Mouse (Mus musculus) embryonic facial prominence, embryonic 12.5 days (tissue): ENCODE measurements around the gene Oprd1. TPM values are rescaled to one million over a fixed set of nuclear protein-coding genes. Genes with fewer than 3 reads are reported as not detected.
A peak's percentile ranks its signal among the peaks of the same experiment; 100 is the strongest.

Experiments
- ATAC-seq: fragments of 200-750 bp; cut with Nextera tagmentation; 2 replicates; pipeline ENCODE4 v1.8.0; 2017; ENCODE audit not compliant: insufficient number of reproducible peaks, insufficient read depth, low FRiP score, low TSS enrichment
- H3K27ac ChIP-seq: fragments of 300-500 bp; sonication (generic); 2 replicates; pipeline ENCODE4 v1.5.1; 2016; ENCODE audit warnings: mild to moderate bottlenecking
- H3K27me3 ChIP-seq: fragments of 300-500 bp; sonication (generic); 2 replicates; pipeline ENCODE4 v1.6.1; 2016; ENCODE audit warnings: mild to moderate bottlenecking, moderate library complexity
- H3K36me3 ChIP-seq: fragments of 300-500 bp; sonication (generic); 2 replicates; pipeline ENCODE4 v1.6.1; 2016; ENCODE audit warnings: mild to moderate bottlenecking
- H3K4me1 ChIP-seq: fragments of 300-500 bp; sonication (generic); 2 replicates; pipeline ENCODE4 v1.6.1; 2016
- H3K4me2 ChIP-seq: fragments of 300-500 bp; sonication (generic); replicated peaks from 2 replicates; pipeline ENCODE4 v1.6.1; 2016; ENCODE audit warnings: mild to moderate bottlenecking, moderate library complexity
- H3K4me3 ChIP-seq: fragments of 300-500 bp; sonication (generic); 2 replicates; pipeline ENCODE4 v1.5.1; 2016; ENCODE audit warnings: mild to moderate bottlenecking
- H3K9ac ChIP-seq: fragments of 300-500 bp; sonication (generic); 2 replicates; pipeline ENCODE4 v1.6.1; 2016; ENCODE audit warnings: mild to moderate bottlenecking, moderate library complexity
- H3K9me3 ChIP-seq: fragments of 300-500 bp; sonication (generic); 2 replicates; pipeline ENCODE4 v1.6.1; 2016; ENCODE audit warnings: mild to moderate bottlenecking, moderate library complexity
- WGBS: fragments of 180-500 bp; shearing (Covaris S2); methylation state at CpG from one replicate; pipeline ENCODE4 v1.1.7; 2016; 5-methylcytosine and 5-hydroxymethylcytosine counted together
- polyA plus RNA-seq: library from polyadenylated mRNA; unstranded; fragments of >200 nt; fragmentation: Nextera tagmentation; extraction: Ambion mirVana; gene quantifications from 2 replicates; pipeline ENCODE4 v1.2.1, GENCODE M21; 2016

The Oprd1 gene
- polyA plus RNA-seq, 1 experiment from 2014 or later: 0.52 TPM

DNA sequence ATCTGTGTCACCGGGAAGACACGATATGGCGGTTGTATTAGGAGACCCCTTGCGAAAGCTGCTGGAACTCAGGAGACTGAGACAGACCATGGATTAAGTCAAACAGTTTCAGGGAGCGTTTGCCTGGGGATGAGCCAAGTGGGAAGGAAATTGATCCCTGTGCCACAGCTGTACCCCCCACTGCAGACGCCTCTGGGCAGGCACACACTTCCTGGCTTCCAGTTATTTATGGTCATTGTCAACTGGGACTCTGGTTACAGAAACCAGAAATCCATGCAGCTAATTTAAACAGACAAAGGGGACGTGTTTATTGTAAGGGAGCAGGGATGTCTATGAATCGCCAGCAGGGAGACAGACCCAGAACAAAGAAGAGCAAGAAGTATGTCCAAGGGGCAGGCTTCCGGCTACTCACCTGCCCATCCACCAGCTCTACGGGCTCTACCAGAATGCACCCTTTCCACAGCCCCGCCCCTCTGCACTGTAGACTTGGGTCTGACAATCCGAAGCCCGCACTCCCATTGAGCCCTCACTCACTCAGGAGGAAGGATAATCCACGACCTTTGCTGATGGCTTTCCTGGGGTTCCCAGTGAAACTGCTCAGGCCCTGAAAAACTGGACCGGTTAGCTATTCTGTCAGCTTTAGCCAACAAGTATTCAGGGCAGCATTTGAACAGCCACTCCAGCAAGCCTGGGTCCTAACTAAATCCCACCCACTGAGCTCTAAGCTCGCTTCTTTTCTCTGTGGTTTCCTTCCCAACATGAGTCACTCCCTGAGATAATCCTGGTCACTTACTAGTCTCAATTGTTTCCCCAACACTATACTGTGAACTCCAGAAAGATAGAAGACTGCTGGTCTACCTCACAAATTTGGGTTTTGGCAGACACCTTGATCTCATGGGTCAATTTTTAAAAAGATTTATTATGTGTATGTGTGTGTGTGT lies 22.3 kb upstream of the Oprd1 start:
- Histone ChIP-seq H3K36me3 (no peaks in the 10 kb centered on the region), H3K9ac (no peak overlapping the region), H3K4me2 (no peak overlapping the region), H3K9me3 (no peaks in the 10 kb centered on the region), H3K4me1 (peaks cover 6% of the 10 kb centered on the region; the same call in 1 of the 2 replicates), H3K27ac (no peak overlapping the region), H3K27me3 (no peaks in the 10 kb centered on the region), H3K4me3 (no peak overlapping the region)
- 59% methylated on average over 16 of the region's 16 CpGs for WGBS
- no peak for ATAC-seq

DNA sequence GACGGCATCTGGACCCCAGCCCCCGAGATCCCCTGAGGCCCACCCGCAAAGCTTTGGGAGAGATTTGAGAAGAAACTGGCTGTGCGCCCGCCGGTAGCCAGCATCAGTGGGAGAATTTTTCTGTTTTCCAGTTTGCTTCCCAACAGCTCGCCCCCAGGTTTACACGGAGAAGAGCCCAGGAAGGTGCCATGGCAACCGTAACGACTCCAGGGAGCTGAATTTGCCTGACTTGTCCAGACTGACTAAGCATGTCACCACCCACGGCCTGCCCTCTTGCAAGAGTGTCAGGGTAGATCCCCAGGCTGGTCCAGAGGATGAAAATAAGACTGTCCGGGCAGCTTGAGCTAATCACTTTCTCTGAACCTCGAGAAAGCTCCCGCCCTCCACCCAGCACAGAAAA lies 21.4 kb upstream of the Oprd1 start:
- no peaks in the 10 kb centered on the region for H3K36me3 ChIP-seq
- H3K4me1 ChIP-seq: peaks cover 6% of the 10 kb centered on the region; the same call in 1 of the 2 replicates
- H3K9ac ChIP-seq: no peak overlapping the region
- ATAC-seq: no peak
- no peaks in the 10 kb centered on the region for H3K9me3 ChIP-seq
- no peaks in the 10 kb centered on the region for H3K27me3 ChIP-seq
- H3K27ac ChIP-seq: no peak overlapping the region
- H3K4me3 ChIP-seq: no peak overlapping the region
- no peak overlapping the region for H3K4me2 ChIP-seq
- WGBS: 60% methylated on average over 14 of the region's 14 CpGs

DNA sequence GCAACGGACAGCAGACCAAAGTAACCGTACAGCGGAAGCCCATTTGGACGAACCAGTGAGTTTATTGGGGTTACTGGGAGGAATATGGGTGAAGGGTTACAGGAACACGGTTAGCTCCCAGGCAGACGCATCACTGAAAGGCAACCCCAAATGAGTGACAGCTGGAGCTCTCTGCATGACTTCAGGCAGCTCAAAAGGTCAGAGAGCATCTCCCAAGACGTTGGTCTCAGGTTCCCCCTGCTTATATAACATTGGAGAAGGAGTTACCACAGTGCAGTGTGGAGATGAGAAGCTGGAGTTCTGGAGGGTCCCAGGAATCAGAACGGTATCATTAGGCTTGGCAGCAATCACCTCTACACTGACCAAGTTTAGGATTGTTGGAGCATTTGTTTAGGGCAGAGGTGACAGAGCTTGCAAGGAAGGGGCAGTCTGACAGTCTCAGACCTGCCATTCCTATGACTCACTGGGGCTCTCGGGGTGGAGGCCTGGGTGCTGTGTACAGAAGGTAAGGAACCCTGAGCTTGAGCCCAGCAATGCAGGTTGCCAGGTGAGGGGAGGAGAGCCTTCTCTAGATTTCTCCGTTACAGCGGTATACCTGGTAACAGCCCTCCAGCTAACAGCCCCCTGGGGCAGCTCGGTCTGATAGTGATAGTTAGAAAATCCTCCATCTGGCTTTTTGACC lies 12.8 kb upstream of the Oprd1 start:
- H3K9me3 ChIP-seq: no peaks in the 10 kb centered on the region

DNA sequence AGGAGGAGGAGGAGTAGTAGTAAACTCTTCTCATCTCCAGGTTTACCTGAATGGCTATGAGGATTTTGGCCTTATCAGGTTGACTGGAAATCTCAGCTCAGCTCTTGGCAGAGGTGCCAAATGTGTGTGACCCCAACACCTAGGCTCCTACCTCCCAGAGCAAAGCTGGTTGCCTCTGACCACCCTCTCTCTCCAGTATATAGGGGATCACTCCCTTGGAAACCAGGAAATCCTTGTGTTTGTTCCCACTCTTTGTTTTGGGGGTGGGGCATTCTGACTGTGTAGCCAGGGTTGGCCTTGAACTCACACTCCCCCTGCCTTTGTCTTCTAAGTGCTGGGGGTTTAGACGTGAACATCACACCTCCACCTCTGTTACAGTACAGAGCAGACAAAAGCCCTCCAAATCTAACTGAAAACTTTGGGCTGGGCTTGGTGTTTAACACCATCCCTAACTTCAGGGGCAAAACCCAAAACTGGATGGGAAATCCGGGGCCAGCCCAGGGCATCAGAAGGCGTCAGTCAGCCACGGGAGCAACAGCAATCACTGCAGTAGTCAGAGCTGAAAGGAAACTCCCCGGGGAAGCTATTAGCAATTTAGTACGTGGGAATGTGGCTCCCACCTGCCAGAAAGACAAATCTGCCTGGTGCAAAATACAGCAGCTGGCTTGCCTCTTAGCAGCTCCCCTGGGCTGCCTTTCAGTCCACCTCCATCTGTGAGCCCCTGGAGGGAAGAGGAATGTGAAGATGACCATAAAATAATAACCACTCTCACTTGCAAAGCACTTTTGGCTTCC lies 10.8 kb upstream of the Oprd1 start:
- H3K4me3 ChIP-seq: no peak overlapping the region
- WGBS: 5% methylated on average over 6 of the region's 6 CpGs

More for the DNA sequence above, 12.8 kb upstream of the Oprd1 start:
- Histone ChIP-seq H3K27me3 (no peaks in the 10 kb centered on the region), H3K36me3 (no peaks in the 10 kb centered on the region), H3K4me1 (0 out of 2 replicates have a peak, but pooled peaks cover 5% of the 10 kb centered on the region), H3K27ac (no peak overlapping the region), H3K9ac (no peak overlapping the region), H3K4me2 (no peak overlapping the region), H3K4me3 (no peak overlapping the region)
- 51% methylated on average over 12 of the region's 12 CpGs for WGBS
- ATAC-seq: no peak

DNA sequence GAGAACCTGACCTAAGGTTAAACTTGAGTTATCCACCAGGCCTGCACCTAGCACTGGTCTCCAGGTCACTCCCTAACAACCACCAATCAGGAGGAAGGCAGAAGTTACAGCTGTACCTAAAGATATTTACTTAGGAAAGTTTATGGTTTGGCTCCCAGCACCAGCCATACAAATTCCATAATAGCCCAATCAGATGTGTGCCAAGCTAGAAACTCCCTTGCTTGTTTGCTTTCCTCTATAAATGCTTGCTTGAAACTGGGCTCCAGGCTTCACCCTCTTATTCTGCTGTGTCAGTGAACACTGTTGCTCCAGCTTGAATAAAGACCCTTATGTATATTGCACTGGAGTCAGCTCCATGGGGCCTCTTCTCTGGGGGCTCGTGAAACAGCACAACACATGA lies 7.4 kb upstream of the Oprd1 start:
- Histone ChIP-seq H3K36me3 (no peaks in the 10 kb centered on the region), H3K27me3 (no peaks in the 10 kb centered on the region), H3K4me3 (no peak overlapping the region), H3K4me1 (0 out of 2 replicates have a peak, but pooled peaks cover 5% of the 10 kb centered on the region), H3K4me2 (no peak overlapping the region), H3K9ac (no peak overlapping the region), H3K9me3 (no peaks in the 10 kb centered on the region), H3K27ac (no peak overlapping the region)
- 63% methylated on average over 1 of the region's 1 CpGs for WGBS
- no peak for ATAC-seq

More for the DNA sequence above, 10.8 kb upstream of the Oprd1 start:
- 0 out of 2 replicates have a peak, but pooled peaks cover 5% of the 10 kb centered on the region for H3K4me1 ChIP-seq
- no peak overlapping the region for H3K9ac ChIP-seq
- no peaks in the 10 kb centered on the region for H3K9me3 ChIP-seq
- no peak overlapping the region for H3K4me2 ChIP-seq
- no peaks in the 10 kb centered on the region for H3K36me3 ChIP-seq
- no peak overlapping the region for H3K27ac ChIP-seq
- no peak for ATAC-seq
- no peaks in the 10 kb centered on the region for H3K27me3 ChIP-seq

DNA sequence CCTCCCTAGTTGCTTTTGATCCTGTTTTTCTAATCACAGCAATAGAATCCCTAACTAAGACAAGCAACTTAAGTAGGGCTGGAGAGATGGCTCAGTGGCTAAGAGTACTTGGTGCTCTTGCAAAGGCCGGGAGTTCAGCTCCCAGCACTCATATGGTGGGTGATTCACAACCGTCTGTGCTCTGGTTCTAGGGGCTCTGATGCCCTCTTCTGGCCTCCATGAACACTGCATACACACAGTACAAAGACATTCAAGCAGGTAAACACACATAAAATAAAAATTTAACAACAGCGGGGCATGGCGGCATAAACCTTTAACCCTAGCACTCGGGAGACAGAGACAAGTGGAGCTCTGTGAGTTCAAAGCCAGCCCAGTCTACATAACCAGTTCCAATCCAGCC lies 1.9 kb upstream of the Oprd1 start:
- H3K27me3 ChIP-seq: peaks cover 49% of the 10 kb centered on the region
- 74% methylated on average over 5 of the region's 5 CpGs for WGBS

DNA sequence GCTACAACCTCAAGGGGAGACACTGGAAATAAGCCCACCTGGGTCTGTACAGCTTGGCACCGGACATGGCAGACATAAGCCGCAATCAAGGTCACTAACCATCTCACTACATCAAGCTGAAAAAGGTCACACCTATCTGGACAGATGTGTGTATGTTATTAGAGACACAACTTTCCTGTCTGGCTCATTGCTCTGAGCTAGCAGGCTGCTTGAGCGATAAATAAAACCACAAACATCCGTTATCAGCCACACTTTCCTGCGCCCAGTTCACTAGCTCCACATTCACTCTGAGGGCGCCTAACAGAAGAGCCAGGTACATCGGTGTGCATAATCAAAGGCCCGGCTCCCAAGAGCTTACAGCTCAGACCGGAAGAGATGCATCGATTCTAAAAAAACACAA lies 806 bp upstream of the Oprd1 start:
- 35% methylated on average over 10 of the region's 10 CpGs for WGBS
- Histone ChIP-seq H3K4me3 (peak overlapping the region; percentile 53; the same call in 1 of the 2 replicates), H3K27me3 (peaks cover 52% of the 10 kb centered on the region)

More for the DNA sequence above, 1.9 kb upstream of the Oprd1 start:
- Histone ChIP-seq H3K9ac (no peak overlapping the region), H3K4me2 (no peak overlapping the region), H3K4me1 (0 out of 2 replicates have a peak, but pooled peaks cover 7% of the 10 kb centered on the region), H3K4me3 (no peak overlapping the region), H3K36me3 (no peaks in the 10 kb centered on the region), H3K9me3 (no peaks in the 10 kb centered on the region), H3K27ac (no peak overlapping the region)
- no peak for ATAC-seq

DNA sequence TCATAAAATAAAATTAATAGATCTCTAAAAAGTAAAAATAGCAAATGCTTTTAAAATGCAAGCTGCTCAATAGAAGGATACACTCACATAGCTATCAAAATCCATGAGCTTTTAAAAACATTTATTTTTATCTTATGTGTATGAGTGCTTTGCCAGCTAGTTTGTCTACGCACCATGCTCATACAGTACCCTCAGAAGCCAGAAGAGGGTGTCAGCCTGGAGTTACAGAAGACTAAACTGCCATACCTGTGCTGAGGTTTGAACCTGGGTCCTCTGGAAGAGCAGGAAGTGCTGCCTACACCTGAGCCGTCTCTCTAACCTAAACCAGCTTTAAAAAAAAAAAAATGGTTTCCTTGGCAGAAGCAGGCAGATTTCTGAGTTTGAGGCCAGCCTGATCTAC lies 5.6 kb downstream of the Oprd1 start:
- no peaks in the 10 kb centered on the region for H3K4me1 ChIP-seq
- no peak overlapping the region for H3K9ac ChIP-seq
- no peaks in the 10 kb centered on the region for H3K36me3 ChIP-seq
- H3K9me3 ChIP-seq: no peaks in the 10 kb centered on the region
- peaks cover 25% of the 10 kb centered on the region for H3K27me3 ChIP-seq
- H3K4me2 ChIP-seq: no peak overlapping the region
- no peak overlapping the region for H3K4me3 ChIP-seq
- ATAC-seq: no peak
- H3K27ac ChIP-seq: no peak overlapping the region
- WGBS: 81% methylated on average over 2 of the region's 2 CpGs

More for the DNA sequence above, 806 bp upstream of the Oprd1 start:
- Histone ChIP-seq H3K4me2 (peak overlapping the region; percentile 92), H3K9me3 (no peaks in the 10 kb centered on the region), H3K9ac (no peak overlapping the region), H3K27ac (no peak overlapping the region), H3K4me1 (0 out of 2 replicates have a peak, but pooled peaks cover 7% of the 10 kb centered on the region), H3K36me3 (no peaks in the 10 kb centered on the region)
- no peak for ATAC-seq

DNA sequence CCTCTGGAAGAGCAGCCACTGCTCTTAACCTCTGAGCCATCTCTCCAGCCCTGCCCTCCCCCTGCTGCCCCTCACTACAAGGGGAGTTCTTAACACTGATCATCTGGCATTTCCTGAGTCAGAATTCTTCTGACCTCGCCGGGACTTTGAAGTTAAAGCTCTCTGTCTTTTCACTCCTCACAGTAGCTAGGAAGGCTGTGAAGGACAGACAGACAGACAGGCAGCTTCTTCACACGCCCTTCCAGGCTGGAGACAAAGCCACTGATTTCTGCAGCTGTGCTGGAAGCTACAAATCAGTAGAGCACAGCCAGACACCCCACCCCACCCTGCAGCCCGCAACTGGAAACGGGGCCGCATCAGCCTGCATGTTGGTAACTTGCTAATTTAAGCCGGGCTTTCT lies 7.3 kb downstream of the Oprd1 start:
- Histone ChIP-seq H3K9me3 (no peaks in the 10 kb centered on the region), H3K36me3 (no peaks in the 10 kb centered on the region), H3K27ac (no peak overlapping the region), H3K4me1 (no peaks in the 10 kb centered on the region), H3K9ac (no peak overlapping the region), H3K4me3 (no peak overlapping the region), H3K4me2 (no peak overlapping the region), H3K27me3 (peaks cover 9% of the 10 kb centered on the region)
- ATAC-seq: no peak
- WGBS: 75% methylated on average over 7 of the region's 7 CpGs

DNA sequence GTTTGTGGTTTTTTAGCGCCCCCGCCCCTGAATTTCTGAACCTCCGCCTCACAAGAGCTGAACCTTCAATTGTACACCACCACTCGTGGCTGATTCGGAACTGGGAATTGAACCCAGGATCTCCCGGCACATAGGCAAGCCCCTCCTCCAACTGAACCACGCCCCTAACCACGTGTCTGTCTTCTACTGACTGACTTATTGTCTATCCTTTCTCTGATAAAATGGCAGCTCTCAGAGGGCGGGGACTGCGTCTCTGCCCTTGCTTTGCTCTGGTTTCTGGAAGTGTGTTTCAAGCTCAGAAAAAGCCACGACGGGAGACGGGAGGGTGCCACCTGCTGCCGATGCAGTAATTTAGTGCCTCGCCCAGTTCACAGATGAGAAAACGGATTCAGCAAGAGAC lies 10.4 kb downstream of the Oprd1 start:
- H3K27ac ChIP-seq: no peak overlapping the region
- no peak overlapping the region for H3K4me3 ChIP-seq
- no peaks in the 10 kb centered on the region for H3K36me3 ChIP-seq
- H3K4me1 ChIP-seq: no peaks in the 10 kb centered on the region
- no peak overlapping the region for H3K9ac ChIP-seq
- no peaks in the 10 kb centered on the region for H3K27me3 ChIP-seq
- WGBS: 70% methylated on average over 16 of the region's 16 CpGs
- no peaks in the 10 kb centered on the region for H3K9me3 ChIP-seq
- ATAC-seq: no peak
- no peak overlapping the region for H3K4me2 ChIP-seq

DNA sequence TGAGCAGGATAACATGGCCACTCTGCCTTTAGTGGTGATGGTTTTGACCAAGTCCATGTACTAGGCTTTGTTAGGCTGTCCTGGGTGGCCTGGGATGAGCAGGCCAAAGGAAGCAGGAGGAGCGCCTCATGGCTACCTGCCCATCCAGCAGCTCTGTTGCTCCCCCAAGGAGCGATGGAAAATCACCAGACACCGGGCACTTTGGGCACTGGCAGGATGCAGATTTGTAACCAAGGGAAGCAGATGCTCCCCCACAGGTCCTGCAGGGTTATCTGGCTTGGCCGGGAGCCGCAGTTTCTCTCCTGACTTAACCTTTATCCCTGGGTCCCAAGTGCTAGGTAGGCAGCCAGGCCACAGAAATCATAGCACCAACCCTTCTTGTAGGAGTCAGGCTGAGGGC lies 10.9 kb downstream of the Oprd1 start:
- Histone ChIP-seq H3K4me1 (no peaks in the 10 kb centered on the region), H3K9me3 (no peaks in the 10 kb centered on the region), H3K27ac (no peak overlapping the region), H3K27me3 (no peaks in the 10 kb centered on the region), H3K36me3 (no peaks in the 10 kb centered on the region), H3K9ac (no peak overlapping the region), H3K4me3 (no peak overlapping the region), H3K4me2 (no peak overlapping the region)
- no peak for ATAC-seq
- WGBS: 91% methylated on average over 5 of the region's 5 CpGs
